Mouse (Mus musculus): ENCODE data around the gene Sumo2. TPM values are rescaled to one million over a fixed set of nuclear protein-coding genes. Genes with fewer than 3 reads are reported as not detected.
"Not testable (repeated sequence)": the region's sequence is repeated elsewhere in the genome, so short reads cannot be mapped to it uniquely, and the experiment has no call there.

Sumo2 gene
- polyA plus RNA-seq, 1 experiment from 2014 or later: 1,130 TPM

DNA sequence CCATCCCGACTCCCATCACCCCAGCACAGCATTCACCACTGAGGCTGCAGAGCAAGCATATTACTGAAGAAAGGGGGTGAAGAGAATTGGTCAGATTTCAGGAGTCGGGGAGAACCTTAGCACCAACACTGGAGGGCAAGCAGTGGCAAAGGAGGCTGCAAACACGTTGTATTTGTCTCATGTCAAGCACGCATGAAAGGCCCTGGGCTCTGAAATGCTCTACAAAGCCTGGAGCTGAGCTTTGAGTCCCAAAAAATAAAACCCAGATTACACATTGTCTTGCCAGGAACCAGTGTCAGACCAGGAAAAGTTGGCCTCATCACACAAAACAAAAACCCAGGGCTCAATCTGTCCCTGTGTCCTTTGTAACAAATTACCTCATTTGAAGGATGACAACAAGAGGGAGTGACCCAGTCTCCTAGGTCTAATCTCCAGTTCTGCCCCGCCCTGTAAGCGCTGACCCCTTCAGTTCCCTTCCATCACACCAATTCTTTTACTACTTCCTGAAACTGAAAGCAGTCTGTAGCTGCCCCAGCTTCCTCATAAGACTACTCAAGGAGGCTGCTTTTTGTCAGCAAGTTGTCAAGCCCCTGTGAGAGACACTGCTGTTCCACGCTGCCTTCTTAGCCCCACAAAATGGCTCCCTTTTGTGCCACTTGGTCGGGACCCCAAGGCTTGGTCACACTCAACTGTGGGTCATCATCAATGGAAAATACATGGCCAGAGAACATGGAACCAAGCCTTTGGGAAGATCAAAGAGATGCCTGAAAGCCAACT lies 23.5 kb downstream of the Sumo2 start:
- Histone ChIP-seq H3K27ac (ENCODE audit: low read length) (peak overlapping the region; percentile 90), H3K4me3 (replicated peaks; ENCODE audit: low read length) (peak overlapping the region; percentile 81), H3K9ac (replicated peaks; ENCODE audit: low read depth, low read length) (peak overlapping the region; percentile 97), H3K36me3 (ENCODE audit: control insufficient read depth, insufficient read depth) (no peaks in the 10 kb centered on the region), H3K4me1 (replicated peaks; ENCODE audit: control insufficient read depth, insufficient read depth, low read length) (peaks cover 41% of the 10 kb centered on the region), H3K4me2 (ENCODE audit: low read length) (peak overlapping the region; percentile 86), H3K9me3 (ENCODE audit: control insufficient read depth, low read length) (no peaks in the 10 kb centered on the region), H3K27me3 (replicated peaks; ENCODE audit: control insufficient read depth, insufficient read depth, low read length) (no peaks in the 10 kb centered on the region)
- WGBS: 4% methylated on average over 8 of the region's 8 CpGs
- no peak for ATAC-seq

- WGBS: 8% methylated on average over 3 of the region's 3 CpGs
- Histone ChIP-seq H3K4me3 (replicated peaks; ENCODE audit: low read length) (peak overlapping the region; percentile 81), H3K9me3 (ENCODE audit: control insufficient read depth, low read length) (no peaks in the 10 kb centered on the region), H3K36me3 (ENCODE audit: control insufficient read depth, insufficient read depth) (no peaks in the 10 kb centered on the region), H3K27me3 (replicated peaks; ENCODE audit: control insufficient read depth, insufficient read depth, low read length) (no peaks in the 10 kb centered on the region), H3K9ac (replicated peaks; ENCODE audit: low read depth, low read length) (peak overlapping the region; percentile 97), H3K4me2 (ENCODE audit: low read length) (peak overlapping the region; percentile 86), H3K4me1 (replicated peaks; ENCODE audit: control insufficient read depth, insufficient read depth, low read length) (peaks cover 46% of the 10 kb centered on the region), H3K27ac (ENCODE audit: low read length) (peak overlapping the region; percentile 90)
- ATAC-seq: no peak
Measured at GRCm38 (mm10) chr11:115512004-115512403, 24.1 kb downstream of the Sumo2 start.

DNA sequence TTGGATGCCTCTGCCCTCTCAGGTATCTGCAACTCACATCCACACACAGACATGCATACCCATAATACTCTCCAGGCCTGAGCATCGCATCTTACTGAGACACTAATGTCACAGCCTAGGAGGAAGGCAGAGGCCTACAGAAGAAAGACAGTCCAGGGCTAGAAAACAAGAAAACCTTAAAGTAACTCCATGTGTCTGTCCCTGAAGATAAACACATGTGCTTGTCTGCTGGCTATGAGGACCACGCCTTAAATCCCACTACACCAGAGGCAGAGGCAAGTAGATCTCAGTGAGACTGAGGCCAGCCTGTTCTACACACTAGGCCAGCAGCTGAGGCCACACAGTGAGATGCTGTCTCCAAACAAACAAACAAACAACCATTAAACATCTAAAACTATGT lies 25.0 kb downstream of the Sumo2 start:
- H3K27me3 ChIP-seq (replicated peaks; ENCODE audit: control insufficient read depth, insufficient read depth, low read length): no peaks in the 10 kb centered on the region
- H3K4me2 ChIP-seq (ENCODE audit: low read length): peak overlapping the region; percentile 86
- H3K27ac ChIP-seq (ENCODE audit: low read length): no peak overlapping the region; the same call in 1 of the 2 replicates
- 50% methylated on average over 2 of the region's 2 CpGs for WGBS
- H3K4me3 ChIP-seq (replicated peaks; ENCODE audit: low read length): peak overlapping the region; percentile 81
- no peak for ATAC-seq
- no peaks in the 10 kb centered on the region for H3K9me3 ChIP-seq (ENCODE audit: control insufficient read depth, low read length)
- peaks cover 49% of the 10 kb centered on the region for H3K4me1 ChIP-seq (replicated peaks; ENCODE audit: control insufficient read depth, insufficient read depth, low read length)
- H3K36me3 ChIP-seq (ENCODE audit: control insufficient read depth, insufficient read depth): no peaks in the 10 kb centered on the region
- peak overlapping the region; percentile 97 for H3K9ac ChIP-seq (replicated peaks; ENCODE audit: low read depth, low read length)

GRCm38 (mm10) chr11:115510507-115510888 lies 25.6 kb downstream of the Sumo2 start:
- peak overlapping the region; percentile 81 for H3K4me3 ChIP-seq (replicated peaks; ENCODE audit: low read length)
- no peak for ATAC-seq
- H3K4me1 ChIP-seq (replicated peaks; ENCODE audit: control insufficient read depth, insufficient read depth, low read length): peaks cover 53% of the 10 kb centered on the region

DNA sequence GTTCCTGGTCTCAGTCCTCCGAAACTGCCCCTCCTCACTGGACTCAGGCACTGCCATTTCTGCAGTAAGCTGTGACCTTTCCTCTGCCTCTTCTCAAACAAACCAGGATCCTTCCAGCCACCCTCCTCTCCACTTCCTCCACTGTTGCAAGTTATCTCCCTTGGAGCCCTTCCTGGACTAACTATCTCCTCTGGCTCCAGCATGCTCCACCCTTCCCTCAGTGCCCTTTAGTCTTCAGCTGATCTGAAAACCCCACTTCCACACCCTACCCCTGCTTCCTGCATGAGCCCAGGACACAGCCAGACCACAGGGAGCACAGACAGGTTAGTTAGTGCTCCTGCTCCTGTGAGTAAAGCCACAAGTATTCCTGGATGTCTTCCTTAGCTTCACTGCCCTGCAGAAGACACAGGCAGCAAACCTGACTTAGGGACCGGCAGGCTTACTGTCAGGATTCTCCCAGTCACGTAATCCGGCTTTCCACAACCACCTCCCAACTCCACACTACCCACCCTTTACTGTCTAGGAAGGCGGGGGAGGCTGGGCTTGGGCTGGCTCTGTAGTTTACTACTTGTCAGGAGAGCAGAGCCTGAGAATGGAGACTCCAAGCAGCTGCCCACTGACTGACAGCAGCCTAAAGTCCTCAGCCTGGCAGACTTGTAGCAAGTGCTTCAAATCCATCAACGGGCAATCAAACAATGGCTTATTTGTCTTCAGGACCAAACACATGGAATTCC lies 26.1 kb downstream of the Sumo2 start:
- Histone ChIP-seq H3K36me3 (ENCODE audit: control insufficient read depth, insufficient read depth) (no peaks in the 10 kb centered on the region), H3K4me2 (ENCODE audit: low read length) (peak overlapping the region; percentile 86), H3K4me1 (replicated peaks; ENCODE audit: control insufficient read depth, insufficient read depth, low read length) (peaks cover 56% of the 10 kb centered on the region), H3K27me3 (replicated peaks; ENCODE audit: control insufficient read depth, insufficient read depth, low read length) (no peaks in the 10 kb centered on the region), H3K9ac (replicated peaks; ENCODE audit: low read depth, low read length) (peak overlapping the region; percentile 33; the same call in 1 of the 2 replicates), H3K4me3 (replicated peaks; ENCODE audit: low read length) (peak overlapping the region; percentile 81), H3K27ac (ENCODE audit: low read length) (no peak overlapping the region; the same call in 1 of the 2 replicates), H3K9me3 (ENCODE audit: control insufficient read depth, low read length) (no peaks in the 10 kb centered on the region)
- 18% methylated on average over 6 of the region's 6 CpGs for WGBS
- no peak for ATAC-seq

More at GRCm38 (mm10) chr11:115510507-115510888, 25.6 kb downstream of the Sumo2 start:
- 37% methylated on average over 5 of the region's 5 CpGs for WGBS
- Histone ChIP-seq H3K27ac (ENCODE audit: low read length) (no peak overlapping the region), H3K4me2 (ENCODE audit: low read length) (peak overlapping the region; percentile 86), H3K36me3 (ENCODE audit: control insufficient read depth, insufficient read depth) (no peaks in the 10 kb centered on the region), H3K9ac (replicated peaks; ENCODE audit: low read depth, low read length) (peak overlapping the region; percentile 24; the same call in 1 of the 2 replicates), H3K9me3 (ENCODE audit: control insufficient read depth, low read length) (no peaks in the 10 kb centered on the region), H3K27me3 (replicated peaks; ENCODE audit: control insufficient read depth, insufficient read depth, low read length) (no peaks in the 10 kb centered on the region)

DNA sequence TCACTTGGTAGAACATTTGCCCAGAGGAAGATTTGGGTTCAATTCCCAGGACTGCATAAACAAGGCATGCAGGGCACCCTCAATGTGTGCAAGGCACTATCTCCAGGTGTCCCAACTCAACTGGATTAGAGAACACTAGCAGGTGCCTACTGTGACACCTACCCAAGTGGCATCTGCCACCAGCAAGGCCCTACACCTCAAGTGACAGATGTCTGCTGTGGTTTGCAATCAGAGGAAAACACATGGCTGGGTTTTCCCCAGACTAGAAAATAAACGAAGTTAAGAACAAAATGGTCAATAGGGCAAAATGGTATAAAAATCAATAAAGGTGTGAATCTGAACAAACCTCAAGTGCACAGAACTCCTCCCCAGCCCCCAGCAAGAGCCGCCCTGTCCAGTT lies 28.0 kb downstream of the Sumo2 start:
- ATAC-seq: no peak
- Histone ChIP-seq H3K27ac (ENCODE audit: low read length) (no peak overlapping the region), H3K4me3 (replicated peaks; ENCODE audit: low read length) (no peak overlapping the region), H3K36me3 (ENCODE audit: control insufficient read depth, insufficient read depth) (no peaks in the 10 kb centered on the region), H3K27me3 (replicated peaks; ENCODE audit: control insufficient read depth, insufficient read depth, low read length) (no peaks in the 10 kb centered on the region), H3K4me1 (replicated peaks; ENCODE audit: control insufficient read depth, insufficient read depth, low read length) (peaks cover 66% of the 10 kb centered on the region), H3K9ac (replicated peaks; ENCODE audit: low read depth, low read length) (no peak overlapping the region), H3K9me3 (ENCODE audit: control insufficient read depth, low read length) (no peaks in the 10 kb centered on the region), H3K4me2 (ENCODE audit: low read length) (no peak overlapping the region)
- 76% methylated on average over 2 of the region's 2 CpGs for WGBS

DNA sequence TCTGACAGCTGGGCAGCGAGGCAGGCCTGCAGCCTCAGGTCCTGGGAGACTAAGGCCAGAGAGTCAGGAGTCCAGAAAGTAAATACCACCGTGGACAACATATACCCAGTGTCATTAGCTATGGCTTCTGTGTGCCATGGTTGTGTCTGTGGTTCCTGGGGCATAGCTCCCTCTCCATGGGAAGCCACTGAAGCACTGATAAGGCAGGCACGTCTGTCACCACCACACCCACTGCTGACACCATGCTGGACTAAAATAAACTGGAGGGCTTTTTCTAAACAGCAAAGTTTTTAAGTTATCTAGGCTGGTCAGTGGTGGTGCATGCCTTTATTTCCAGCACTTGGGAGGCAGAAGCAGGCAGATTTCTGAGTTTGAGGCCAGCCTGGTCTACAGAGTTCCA lies 29.5 kb downstream of the Sumo2 start:
- Histone ChIP-seq H3K9ac (replicated peaks; ENCODE audit: low read depth, low read length) (no peak overlapping the region), H3K4me2 (ENCODE audit: low read length) (no peak overlapping the region), H3K9me3 (ENCODE audit: control insufficient read depth, low read length) (no peaks in the 10 kb centered on the region), H3K4me1 (replicated peaks; ENCODE audit: control insufficient read depth, insufficient read depth, low read length) (peaks cover 62% of the 10 kb centered on the region), H3K4me3 (replicated peaks; ENCODE audit: low read length) (no peak overlapping the region), H3K27me3 (replicated peaks; ENCODE audit: control insufficient read depth, insufficient read depth, low read length) (no peaks in the 10 kb centered on the region), H3K27ac (ENCODE audit: low read length) (no peak overlapping the region), H3K36me3 (ENCODE audit: control insufficient read depth, insufficient read depth) (peaks cover 9% of the 10 kb centered on the region)
- WGBS: 80% methylated on average over 3 of the region's 3 CpGs
- ATAC-seq: no peak

- Histone ChIP-seq H3K4me1 (replicated peaks; ENCODE audit: control insufficient read depth, insufficient read depth, low read length) (peaks cover 27% of the 10 kb centered on the region), H3K27ac (ENCODE audit: low read length) (no peak overlapping the region), H3K9ac (replicated peaks; ENCODE audit: low read depth, low read length) (no peak overlapping the region), H3K36me3 (ENCODE audit: control insufficient read depth, insufficient read depth) (peaks cover 34% of the 10 kb centered on the region), H3K4me3 (replicated peaks; ENCODE audit: low read length) (no peak overlapping the region), H3K9me3 (ENCODE audit: control insufficient read depth, low read length) (no peaks in the 10 kb centered on the region), H3K4me2 (ENCODE audit: low read length) (no peak overlapping the region), H3K27me3 (replicated peaks; ENCODE audit: control insufficient read depth, insufficient read depth, low read length) (no peaks in the 10 kb centered on the region)
- 95% methylated on average over 6 of the region's 6 CpGs for WGBS
- ATAC-seq: no peak
Measured at GRCm38 (mm10) chr11:115502636-115503035, 33.4 kb downstream of the Sumo2 start.

- H3K27ac ChIP-seq (ENCODE audit: low read length); H3K4me1 ChIP-seq (replicated peaks; ENCODE audit: control insufficient read depth, insufficient read depth, low read length); H3K4me3 ChIP-seq (replicated peaks; ENCODE audit: low read length); H3K9me3 ChIP-seq (ENCODE audit: control insufficient read depth, low read length); H3K9ac ChIP-seq (replicated peaks; ENCODE audit: low read depth, low read length); H3K27me3 ChIP-seq (replicated peaks; ENCODE audit: control insufficient read depth, insufficient read depth, low read length); H3K4me2 ChIP-seq (ENCODE audit: low read length); ATAC-seq: not testable (repeated sequence)
- WGBS: 91% methylated on average over 9 of the region's 9 CpGs
- H3K36me3 ChIP-seq (ENCODE audit: control insufficient read depth, insufficient read depth): peaks cover 29% of the 10 kb centered on the region
Measured at GRCm38 (mm10) chr11:115496559-115496958, 39.5 kb downstream of the Sumo2 start.
